Mouse (Mus musculus): ENCODE data around the gene Gm6377. TPM values are rescaled to one million over a fixed set of nuclear protein-coding genes. Genes with fewer than 3 reads are reported as not detected.

Gm6377 gene
- polyA plus RNA-seq (2012; rRNA removed), result 0.04 and 0.11 TPM in 2 replicates

GRCm38 (mm10) chrX:109196468-109196867, at the start of gene Gm6377:
TSS of gene Gm6377 (plus strand) at chrX:109196756.
- no peak for DNase-seq (ENCODE audit: low read depth, low spot score)
- 72% methylated on average over 4 of the region's 4 CpGs for WGBS

- 84% methylated on average over 3 of the region's 3 CpGs for whole genome bisulfite sequencing
- no peak for DNase-seq (ENCODE audit: low read depth, low spot score)
Observed at GRCm38 (mm10) chrX:109147108-109147507, 49.4 kb upstream of the Gm6377 start.

- DNase-seq (ENCODE audit: low read depth, low spot score), result no peak
- WGBS, result 87% methylated on average over 2 of the region's 2 CpGs
Observed at GRCm38 (mm10) chrX:109151228-109151627, 45.3 kb upstream of the Gm6377 start.

GRCm38 (mm10) chrX:109160326-109160725, 36.2 kb upstream of the Gm6377 start:
- WGBS, result 57% methylated on average over 1 of the region's 1 CpGs
- DNase-seq (ENCODE audit: low read depth, low spot score), result no peak

GRCm38 (mm10) chrX:109160901-109161300, 35.7 kb upstream of the Gm6377 start:
- WGBS, result 31% methylated on average over 4 of the region's 4 CpGs
- no peak for DNase-seq (ENCODE audit: low read depth, low spot score)

GRCm38 (mm10) chrX:109175038-109175437, 21.5 kb upstream of the Gm6377 start:
- no peak for DNase-seq (ENCODE audit: low read depth, low spot score)
- 53% methylated on average over 2 of the region's 2 CpGs for WGBS

- no peak for DNase-seq (ENCODE audit: low read depth, low spot score)
- WGBS, result 24% methylated on average over 3 of the region's 3 CpGs
Observed at GRCm38 (mm10) chrX:109175470-109175869, 21.1 kb upstream of the Gm6377 start.

- 83% methylated on average over 4 of the region's 4 CpGs for WGBS
- no peak for DNase-seq (ENCODE audit: low read depth, low spot score)
Observed at GRCm38 (mm10) chrX:109184706-109185478, 11.7 kb upstream of the Gm6377 start.

GRCm38 (mm10) chrX:109189607-109190006, 6.9 kb upstream of the Gm6377 start:
- no peak for DNase-seq (ENCODE audit: low read depth, low spot score)
- 80% methylated on average over 4 of the region's 4 CpGs for WGBS

- WGBS, result 50% methylated on average over 4 of the region's 4 CpGs
- no peak for DNase-seq (ENCODE audit: low read depth, low spot score)
Observed at GRCm38 (mm10) chrX:109190969-109191368, 5.6 kb upstream of the Gm6377 start.

GRCm38 (mm10) chrX:109191436-109191835, 5.1 kb upstream of the Gm6377 start:
- 55% methylated on average over 4 of the region's 4 CpGs for WGBS
- no peak for DNase-seq (ENCODE audit: low read depth, low spot score)

GRCm38 (mm10) chrX:109207843-109208242, 11.3 kb downstream of the Gm6377 start:
- no peak for DNase-seq (ENCODE audit: low read depth, low spot score)

- WGBS, result 77% methylated on average over 1 of the region's 1 CpGs
- DNase-seq (ENCODE audit: low read depth, low spot score), result no peak
Observed at GRCm38 (mm10) chrX:109228720-109229119, 32.2 kb downstream of the Gm6377 start.

GRCm38 (mm10) chrX:109235383-109236036, 39.0 kb downstream of the Gm6377 start:
- no peak for DNase-seq (ENCODE audit: low read depth, low spot score)
- WGBS, result 81% methylated on average over 3 of the region's 3 CpGs

- no peak for DNase-seq (ENCODE audit: low read depth, low spot score)
Observed at GRCm38 (mm10) chrX:109238163-109238562, 41.6 kb downstream of the Gm6377 start.

Other genes starting within 250 kb of the Gm6377 start
- 1.0 and 1.3 TPM in 2 replicates for gene Hmgn5, start 183.4 kb upstream of the Gm6377 start, polyA plus RNA-seq (2012; rRNA removed)
- gene Sh3bgrl, start 101.4 kb upstream of the Gm6377 start, polyA plus RNA-seq (2012; rRNA removed), result 10.1 and 13.3 TPM in 2 replicates